Mouse (Mus musculus) c-Kit-negative CD71-positive TER-119-positive erythroid progenitor cells, embryonic 14.5 days (primary cell): ENCODE measurements around the gene Ppfia4.

Experiments
- DNase-seq: peaks from one replicate; pipeline ENCODE4 v3.0.0-alpha.2; 2013; ENCODE audit warnings: low read depth, low spot score

The Ppfia4 gene

DNA sequence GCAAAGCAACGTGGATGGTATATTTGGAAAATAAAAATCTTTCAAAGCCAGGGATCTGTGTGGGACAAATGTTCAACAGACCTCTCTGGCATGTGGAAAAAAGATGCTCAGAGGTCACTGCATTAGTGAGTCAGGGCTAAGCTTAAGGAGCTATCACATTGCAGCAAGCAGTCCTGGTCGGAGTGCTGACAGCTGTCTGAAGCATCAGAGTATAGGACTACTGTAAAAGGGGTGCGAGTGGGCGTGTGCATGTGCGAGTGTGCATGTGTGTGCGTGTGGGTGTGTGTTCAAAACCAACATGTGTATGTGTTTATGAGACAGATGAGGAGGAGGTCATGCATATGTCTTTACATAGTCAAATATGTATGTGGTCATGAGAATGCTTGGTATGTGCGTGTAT lies 6.4 kb upstream of the Ppfia4 start:
- no peak for DNase-seq

DNA sequence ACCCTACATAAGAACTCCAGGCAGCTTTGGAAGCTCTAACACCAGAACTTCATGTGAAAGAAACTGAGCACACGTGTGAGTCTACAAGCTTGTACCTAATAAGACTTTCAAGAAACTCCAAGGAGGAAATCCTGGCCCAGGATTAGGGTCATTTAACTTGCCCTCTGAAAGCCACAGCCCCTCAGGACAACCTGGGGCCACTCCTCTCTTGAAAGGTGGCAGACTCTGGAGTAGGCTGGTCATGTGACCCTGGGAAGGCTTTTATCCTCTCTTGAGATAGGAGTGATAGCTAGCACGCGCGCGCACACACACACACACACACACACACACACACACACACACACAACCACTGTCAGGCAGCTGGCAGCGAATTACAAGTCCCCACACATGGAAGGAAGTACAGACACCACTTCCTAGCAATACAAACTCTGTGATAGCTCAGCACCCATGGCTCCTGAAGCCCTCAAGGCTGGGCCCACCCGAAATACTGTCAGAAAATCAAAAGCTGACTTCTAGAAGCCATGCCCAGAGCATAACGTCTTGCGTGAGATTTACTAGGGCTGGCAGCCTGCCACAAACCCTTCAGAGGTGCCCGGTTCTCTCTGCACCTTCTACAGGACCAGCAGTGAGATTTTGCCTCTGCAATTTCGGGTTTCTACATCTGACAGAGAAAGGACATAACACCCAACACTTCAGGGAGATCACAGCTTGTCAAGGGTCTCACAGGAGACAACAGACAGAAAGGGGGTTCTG lies 4.4 kb upstream of the Ppfia4 start:
- no peak for DNase-seq

DNA sequence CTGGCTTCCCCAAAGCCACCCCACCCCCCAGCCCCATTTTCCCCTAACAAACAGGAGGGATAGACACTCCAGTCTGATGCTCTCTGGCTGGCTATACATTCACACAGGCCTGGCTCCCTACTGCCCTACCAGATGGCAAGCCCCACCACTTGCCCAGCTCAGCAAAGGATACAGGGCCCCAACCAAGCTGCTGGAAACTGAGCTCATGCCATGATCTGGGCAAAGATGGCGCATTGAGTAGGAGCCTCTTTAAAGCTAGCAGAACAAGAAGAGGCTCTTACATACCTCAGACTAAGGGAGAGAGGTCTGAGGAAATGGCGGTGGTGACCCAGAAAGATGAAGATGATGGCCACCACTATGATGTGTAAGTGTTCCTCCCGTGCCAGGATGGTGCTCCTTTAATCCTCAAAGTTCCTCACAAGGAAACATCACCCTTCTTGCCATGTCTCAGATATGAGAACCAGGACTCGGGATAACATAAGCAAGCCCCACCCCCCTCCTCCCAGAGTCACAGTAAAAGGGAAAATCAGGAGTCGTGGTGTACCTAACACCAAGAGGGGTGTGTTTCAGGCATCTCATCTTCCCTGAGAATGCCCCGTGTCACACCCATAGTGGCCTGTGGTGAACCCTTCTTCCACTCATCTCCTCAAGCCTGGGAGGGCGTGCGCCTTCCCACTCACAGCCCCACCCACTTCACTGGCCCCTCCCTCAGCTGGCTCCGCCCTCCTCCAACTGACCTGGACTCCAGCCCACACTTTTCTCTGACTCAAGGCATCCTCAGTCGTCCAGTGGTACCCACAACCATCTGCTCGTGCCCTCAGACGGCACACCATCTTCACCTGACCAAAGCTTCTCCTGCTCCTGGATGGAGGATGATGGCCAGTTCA lies 3.4 kb upstream of the Ppfia4 start:
- DNase-seq, result no peak

DNA sequence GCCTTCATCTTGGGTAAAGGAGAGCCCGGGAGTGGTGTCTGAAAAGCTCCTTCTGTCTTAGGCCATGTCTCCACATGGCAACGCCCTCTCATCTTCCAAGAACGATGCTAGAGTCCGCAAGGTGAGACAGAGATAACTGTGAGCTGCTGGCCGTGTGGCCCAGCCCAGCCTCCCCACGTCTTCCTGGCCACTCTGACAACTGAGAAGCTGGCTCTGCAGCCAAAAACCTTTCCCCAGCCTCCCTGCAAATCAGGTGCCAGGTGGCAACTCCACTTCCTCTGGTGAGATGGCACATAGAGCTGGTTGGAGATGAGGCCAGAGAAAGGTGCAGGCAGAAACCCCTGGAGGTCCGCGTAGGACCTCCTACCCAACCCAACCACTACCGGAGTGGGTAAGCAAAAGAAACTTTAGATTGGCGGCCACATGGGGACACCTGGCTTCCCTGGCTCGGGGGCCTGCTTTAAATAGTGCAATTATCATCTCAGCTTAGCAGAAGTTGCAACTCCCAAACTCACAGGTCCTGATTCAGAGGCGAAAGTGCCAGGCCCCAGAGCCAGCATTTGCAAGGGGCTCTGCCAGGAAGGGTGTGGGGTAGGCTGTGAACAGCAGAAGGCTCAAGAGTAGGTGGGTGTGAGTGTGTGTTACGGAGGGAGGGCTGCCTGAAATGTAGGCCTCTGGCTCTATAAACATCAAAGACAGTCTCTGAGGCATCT lies 2.6 kb upstream of the Ppfia4 start:
- DNase-seq, result no peak

DNA sequence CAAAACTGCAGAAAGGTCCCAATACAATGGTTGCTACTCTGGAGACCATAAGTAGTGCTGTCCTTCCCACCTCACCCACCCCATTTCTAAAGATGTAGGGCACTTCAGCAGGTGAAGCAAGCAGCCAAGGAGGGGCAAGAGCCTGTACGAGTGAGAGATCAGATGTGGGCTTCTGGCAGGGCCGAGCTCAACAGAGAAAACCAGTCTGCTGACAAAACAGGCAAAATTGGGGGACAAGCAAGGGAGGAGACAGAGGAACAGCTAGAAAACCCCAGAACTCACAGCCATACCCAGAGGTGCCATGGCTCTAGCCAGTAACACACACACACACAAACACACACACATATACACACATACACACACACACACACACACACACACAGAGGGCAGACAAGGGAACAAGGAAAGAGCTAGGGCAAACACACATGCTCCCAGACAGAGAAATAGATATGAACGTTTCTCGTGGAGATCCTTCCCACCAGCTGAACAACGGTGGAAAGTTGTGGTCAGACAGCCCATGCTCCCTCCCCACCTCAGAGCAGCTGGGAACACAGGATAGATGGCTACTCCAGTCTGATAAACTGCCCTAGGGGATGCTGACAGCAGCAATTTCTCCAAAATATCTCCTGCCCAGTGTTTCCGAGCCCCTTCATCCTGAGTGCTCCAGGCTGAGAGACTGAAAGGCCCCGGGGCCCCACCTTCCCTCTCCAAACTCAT lies 1.5 kb upstream of the Ppfia4 start:
- DNase-seq, result no peak

DNA sequence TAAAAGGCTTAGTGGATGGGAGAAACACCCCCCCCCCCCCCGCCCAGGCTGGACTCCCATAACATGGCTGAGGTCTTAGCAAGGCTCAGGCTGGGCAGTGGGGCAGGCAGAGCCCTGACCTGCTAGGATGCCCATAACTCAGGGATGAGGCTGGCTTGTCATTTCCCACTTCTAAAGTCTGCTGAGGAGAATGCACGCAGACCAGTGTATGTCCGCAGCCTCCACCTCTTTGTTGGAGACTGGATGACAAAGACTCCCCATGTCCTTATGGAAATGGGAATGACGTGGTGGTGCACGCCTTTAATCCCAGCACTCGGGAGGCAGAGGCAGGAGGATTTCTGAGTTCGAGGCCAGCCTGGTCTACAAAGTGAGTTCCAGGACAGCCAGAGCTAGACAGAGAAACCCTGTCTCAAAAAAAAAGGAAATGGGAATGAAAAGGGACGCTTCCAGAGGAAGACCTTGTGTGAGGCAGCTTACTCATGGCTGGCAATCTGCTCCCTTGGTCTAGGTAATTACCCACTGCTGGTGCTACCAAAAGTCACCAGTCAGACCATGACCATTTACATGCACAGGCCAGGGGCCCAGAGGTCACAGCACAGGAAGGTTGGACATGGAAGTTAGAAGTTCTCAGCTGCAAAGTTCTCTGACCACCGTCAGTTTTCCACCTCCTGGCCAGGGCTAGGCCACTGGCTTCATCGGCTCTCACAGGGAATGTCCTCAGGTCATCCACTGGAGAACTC lies 813 bp upstream of the Ppfia4 start:
- DNase-seq, result no peak

DNA sequence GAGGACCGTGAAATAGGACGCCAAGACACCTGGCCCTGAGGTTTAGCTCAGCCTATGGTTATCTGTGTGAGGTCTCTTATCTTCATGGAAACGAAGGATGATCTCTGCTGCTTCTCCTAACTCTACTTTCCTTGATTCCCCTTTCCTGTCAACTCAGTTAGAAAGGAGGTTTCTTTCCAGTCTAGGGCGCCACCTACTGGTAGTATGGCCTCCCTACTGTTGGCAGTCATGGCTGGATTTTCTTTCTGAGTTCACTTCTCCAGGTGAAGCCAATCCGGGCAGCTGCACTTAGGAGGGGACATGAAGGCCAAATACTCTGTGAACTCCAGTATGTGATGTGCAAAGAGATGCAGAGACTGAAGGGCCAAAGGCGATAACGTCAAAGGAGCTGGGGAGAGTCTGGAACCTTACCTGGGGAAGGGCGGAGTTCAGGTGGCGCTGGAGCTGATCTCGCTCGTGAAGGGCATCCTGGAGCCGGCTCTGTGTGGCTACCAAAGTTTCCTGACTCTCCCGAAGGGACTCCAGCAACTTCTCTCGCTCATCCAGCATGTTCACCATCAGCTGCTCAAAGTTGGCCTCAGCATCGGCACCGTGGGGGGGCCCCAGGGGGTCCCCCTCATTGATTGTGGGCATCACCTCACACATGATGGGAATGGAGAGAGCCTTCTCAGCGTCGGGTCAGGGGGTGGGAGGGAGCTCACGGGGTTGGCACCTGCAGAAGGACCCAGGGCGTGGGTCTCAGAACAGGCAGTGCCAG lies 671 bp downstream of the Ppfia4 start:
- DNase-seq, result peak; percentile 56

DNA sequence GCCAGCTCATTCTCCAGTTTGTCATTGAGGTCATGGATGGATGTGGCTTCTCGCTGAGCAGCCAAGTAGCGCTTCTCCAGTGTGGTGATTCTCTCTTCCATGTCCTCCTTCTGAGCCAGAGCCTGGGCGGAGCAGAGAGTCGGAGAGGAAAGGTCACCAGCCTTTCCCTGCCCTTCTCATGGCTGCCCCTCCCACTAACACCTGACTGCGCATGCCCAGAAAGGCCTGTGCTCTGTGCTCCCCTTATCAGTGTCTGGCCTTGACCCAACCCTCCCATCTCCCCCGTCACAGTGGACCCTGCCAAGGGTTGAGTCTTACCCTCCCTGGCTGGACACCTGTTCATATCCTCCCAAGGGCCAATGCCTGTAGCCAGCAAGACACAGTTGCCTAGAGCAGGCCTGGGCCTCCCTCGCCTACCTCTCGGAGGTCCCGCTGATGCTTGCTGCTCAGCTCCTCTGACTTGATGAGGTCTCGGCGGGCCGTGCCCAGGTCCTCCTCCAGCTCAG lies 5.8 kb downstream of the Ppfia4 start:
- DNase-seq, result no peak

DNA sequence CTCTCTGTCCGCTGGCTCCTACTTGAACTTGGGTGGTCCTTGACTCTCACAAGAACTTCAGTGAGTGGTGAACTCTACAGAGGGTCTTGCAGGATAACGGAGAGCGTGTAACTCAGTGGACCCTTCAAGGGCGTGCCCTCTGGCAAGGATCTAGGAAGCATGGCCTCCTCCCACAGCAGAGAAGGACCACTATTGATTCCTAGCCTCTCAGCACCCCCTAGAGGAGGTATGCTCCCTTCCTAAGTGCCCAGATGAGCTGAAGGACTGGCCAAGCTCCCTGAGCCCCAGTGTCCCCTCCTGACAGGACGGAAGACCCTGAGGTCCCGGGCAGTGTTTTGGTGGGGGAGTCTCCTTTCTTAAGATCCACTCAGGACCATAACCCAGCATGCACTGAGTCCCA lies 10.1 kb downstream of the Ppfia4 start:
- DNase-seq, result no peak

DNA sequence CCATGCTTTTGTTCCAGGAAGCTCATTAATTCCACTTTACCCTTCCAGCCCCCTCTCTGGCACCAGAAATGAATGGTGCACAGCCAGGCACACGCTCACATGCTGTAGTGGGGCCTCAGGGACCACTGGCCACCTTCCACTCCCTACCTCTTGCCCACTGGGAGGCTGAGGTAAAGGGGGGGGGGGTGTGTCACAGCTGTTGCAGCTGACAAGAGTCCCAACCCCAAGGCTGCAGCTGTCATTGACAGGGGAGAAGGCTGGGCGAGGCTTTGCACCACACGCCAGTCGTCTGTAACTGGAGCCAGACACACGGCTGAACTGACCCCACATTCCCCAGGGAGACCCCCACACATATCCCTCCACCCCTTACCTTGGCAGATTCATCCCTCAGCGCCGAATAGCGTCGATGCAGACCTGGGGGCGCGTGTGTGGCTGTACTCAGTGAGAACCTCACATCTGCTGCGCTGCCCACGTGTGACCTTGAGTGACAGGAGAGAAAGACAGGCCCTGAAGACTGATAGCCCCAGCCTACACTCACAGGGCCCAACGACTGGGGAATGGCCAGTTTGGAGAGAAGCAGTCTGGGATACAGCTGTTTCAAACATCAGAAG lies 11.9 kb downstream of the Ppfia4 start:
- no peak for DNase-seq

DNA sequence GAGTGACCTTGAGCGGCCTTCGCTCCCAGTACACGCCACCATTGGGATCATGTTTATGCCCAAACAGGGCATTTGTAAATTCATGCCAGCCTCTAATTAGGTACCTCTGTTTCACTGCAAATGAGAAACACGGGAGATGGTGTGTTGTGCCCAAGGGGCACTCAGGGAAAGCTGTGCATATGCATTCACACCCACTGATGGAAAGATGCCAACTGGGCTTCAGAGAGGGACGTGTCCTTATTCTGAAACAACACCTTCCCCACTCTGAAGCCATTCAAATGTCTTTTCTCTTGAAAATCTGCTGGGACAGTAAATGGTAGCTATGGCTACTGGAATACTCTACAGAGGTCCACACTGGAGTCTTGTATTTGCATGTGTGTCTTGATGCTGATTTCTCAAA lies 14.5 kb downstream of the Ppfia4 start:
- no peak for DNase-seq

DNA sequence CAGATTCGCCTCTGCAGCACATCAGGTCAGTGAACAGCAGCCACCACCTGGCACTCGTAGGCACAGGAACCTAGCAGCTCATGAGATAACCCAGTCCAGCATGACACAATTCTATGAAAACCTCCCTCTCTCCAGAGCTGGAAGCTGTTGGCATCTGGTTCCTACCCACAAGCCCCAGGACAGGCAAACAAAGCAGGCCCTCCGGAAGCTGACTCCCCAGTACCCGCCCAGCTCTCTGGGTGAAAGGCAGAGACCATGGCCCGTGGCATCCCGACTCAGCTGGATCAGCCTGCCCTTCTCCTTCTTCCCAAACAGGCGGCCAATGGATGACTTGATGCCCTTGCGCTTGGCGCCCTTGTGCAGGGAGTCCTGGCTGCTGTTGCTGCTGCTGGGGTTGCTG lies 16.4 kb downstream of the Ppfia4 start:
- no peak for DNase-seq

DNA sequence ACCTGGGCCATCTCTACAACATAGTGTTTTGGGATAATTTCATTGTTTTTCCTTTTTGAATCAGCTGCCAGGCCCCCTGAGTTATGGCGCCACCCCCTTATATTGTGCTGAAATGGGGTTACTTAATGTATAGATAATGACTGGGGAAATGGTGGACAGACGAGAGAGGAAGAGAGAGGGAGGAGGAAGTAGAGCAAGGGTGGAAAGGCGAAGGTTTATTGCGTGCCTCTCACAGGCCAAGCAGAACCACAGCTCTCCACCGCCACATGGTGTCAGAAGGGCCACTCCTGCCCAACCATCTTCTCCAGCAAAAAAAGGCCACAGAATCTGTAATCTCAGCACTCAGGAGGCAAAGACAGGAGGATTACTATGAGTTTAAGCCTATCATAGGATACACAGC lies 17.5 kb downstream of the Ppfia4 start:
- no peak for DNase-seq

DNA sequence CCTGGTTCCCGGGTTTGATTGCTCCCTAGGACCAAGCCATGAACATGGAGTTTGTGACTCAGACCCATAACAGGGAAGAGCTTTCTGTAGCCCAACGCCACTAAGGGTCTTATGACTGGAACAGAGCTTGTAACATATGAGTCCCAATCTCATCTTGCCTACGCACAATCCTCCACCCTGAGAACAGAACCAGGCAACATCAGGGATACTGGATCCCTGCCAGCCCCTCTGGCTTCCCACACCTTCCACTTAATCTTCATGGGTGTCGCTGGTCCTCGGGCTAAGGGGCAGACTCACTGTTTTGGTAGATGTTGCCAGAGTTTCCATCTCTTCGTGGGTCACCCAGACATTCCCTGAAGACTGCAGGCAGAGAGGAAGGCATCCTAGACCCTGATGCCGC lies 21.0 kb downstream of the Ppfia4 start:
- no peak for DNase-seq

DNA sequence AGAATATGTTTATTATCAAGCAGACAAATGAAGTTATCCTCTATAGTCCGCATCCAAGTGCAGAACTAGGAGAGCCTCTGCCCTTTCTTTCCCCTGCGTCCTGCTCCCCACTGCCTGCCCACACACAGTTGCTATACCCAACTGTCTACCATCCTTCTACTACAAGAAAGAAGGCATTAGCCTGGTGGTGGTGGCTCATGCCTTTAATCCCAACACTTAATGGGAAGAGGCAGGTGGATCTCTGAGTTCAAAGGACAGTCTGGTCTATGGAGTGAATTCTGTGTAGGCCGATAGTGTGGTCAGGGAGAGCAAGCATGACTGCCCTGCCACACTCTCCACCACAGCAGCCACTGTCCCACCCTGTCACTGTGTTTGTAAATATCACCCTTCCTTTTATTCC lies 22.0 kb downstream of the Ppfia4 start:
- no peak for DNase-seq

DNA sequence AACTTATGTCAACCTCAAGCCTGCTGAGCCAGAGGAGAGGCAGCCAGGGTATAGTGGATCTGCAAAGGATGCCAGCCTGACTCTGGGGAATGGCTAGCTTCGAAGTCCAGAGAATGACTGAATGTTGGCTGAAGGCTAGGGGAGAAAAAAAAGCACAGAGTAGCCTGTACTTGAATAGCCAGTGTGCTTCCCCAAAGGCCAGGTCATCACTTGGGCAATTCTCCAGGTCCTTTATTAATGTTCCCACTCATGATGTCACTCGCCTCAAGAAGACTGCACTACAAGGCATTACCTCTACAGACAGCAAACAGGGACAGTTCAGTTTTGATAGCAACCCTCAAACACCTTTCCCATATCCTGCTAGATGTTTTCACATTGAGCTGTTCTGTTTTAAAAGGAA lies 22.4 kb downstream of the Ppfia4 start:
- DNase-seq, result no peak

DNA sequence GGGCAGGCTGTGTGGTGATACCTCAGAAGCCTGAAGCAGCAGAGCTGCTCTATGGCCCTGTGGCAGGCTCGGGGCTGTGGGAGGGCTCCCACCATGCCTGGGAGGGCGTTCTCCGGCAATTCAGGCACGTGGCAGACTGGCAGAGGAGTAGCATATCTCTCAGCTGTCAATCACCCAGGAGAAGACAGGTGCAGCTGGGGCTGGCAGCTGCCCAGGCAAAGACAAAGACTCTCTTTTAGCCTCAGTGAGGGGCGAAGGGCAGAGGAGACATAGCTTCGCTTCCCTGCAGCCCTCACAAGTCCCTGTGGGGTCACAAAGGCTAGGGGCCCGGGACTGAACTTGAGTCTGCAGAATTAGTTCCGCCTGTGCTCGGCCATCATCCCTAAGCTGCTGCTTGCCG lies 25.3 kb downstream of the Ppfia4 start:
- DNase-seq, result no peak

DNA sequence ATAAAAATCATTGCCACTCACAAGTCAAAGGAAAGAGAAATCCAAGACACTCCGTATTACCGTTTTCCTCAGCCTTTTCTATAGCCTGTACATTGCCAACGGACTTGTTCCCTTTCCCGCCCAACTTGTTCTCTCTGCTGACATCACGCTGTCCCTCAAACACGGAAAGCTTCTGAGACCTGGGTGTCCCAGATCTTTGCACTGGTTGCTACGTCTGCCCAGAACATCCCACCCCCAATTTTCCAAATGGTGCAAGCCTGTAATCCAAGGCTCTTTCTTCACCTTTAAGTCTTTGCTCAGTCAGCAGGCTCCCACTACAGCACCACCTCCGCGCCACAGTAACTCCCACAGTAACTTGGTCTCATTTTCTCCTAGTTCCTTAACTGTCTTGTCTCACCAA lies 27.8 kb downstream of the Ppfia4 start:
- DNase-seq, result no peak

DNA sequence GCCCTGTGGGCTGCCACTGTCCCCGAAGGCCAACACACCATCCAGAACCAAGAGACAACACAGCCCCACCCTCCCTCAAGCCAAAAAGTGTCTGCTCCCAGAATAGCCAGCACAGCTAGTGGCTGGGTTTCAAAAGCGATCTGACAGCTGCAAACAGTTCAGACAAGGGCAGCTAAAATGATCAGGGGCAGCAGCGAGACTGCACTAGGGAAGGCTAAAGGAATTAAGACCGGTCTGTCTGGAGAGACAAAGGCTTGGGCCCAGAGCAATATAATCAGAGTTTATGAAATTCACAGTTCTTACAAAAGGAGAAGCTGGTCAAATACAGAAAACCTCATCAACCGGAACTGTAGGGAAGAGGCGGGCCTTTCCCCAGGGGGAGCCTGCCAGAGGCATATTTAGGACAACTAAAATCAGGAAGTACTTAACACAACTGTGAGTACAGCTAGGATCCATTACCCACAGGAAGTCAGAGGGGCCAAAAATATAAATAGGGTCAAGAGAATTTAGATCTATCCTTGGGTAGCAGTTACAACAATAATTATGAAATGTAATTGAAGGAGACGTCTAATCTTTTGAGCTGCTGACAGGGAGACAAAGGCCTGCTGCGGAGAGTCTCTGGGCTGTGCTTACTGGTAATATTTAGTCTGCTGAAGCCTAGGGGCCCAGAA lies 30.0 kb downstream of the Ppfia4 start:
- no peak for DNase-seq
